Mouse (Mus musculus): Measurements from ENCODE around the gene Tlr9. TPM values are rescaled to one million over a fixed set of nuclear protein-coding genes. Genes with fewer than 3 reads are reported as not detected.

The Tlr9 gene
- total RNA-seq (2014; rRNA removed; ENCODE audit: low replicate concordance), result not detected in 2 replicates
- 0.04 and 0.05 TPM in 2 replicates for polyA plus RNA-seq (2015; fragmentation: Nextera tagmentation; extraction: Ambion mirVana)

DNA sequence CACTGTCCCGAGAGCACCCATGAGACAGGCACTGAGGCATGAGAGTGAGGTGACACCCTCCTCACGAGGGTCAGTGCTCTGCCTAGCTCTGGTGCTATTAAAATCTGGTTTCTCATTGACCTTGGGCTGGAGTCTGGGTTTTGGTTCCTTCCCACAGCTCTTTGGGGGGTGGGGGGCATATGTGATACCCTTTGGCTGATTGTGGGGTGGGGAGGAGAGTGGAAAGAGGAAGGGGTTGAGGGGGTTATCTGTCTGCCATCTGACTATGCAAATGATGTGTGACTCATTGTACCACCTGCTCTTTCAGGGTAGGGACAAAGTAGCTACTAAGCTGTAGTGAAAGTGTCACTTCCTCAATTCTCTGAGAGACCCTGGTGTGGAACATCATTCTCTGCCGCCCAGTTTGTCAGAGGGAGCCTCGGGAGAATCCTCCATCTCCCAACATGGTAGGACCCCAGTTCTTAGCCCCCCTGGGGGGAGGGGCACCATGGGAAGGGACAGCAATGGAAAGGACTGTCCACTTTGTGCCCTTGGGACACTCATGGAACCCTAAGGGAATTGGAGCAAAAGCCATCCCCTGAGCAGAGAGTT lies at the start of gene Tlr9:
Tlr9 (plus strand) TSS at position 338 of the 591 bp plus-strand sequence.
- no peak for TF ChIP-seq CTCF (IDR thresholded peaks at IDR 0.05; ENCODE audit: low read depth)
- TF ChIP-seq EP300 (IDR thresholded peaks at IDR 0.05; ENCODE audit: low read depth), result no peak
- Histone ChIP-seq H3K4me2 (ENCODE audit: low read depth, low read length) (no peak within 1 kb of the TSS), H3K36me3 (replicated peaks; ENCODE audit: control insufficient read depth, insufficient read depth, low read length) (no peaks in the 10 kb centered on the region), H3K4me1 (ENCODE audit: control insufficient read depth, insufficient read depth) (peaks cover 11% of the 10 kb centered on the region; the same call in 1 of the 2 replicates), H3K27me3 (ENCODE audit: control insufficient read depth, insufficient read depth, low read length) (peaks cover 8% of the 10 kb centered on the region), H3K4me3 (ENCODE audit: low read depth, low read length) (no peak within 1 kb of the TSS), H3K27ac (ENCODE audit: low read depth) (no peak within 1 kb of the TSS), H3K9ac (replicated peaks; ENCODE audit: low read depth, low read length) (no peak within 1 kb of the TSS), H3K9me3 (replicated peaks; ENCODE audit: control insufficient read depth, low read length) (no peaks in the 10 kb centered on the region)
- WGBS, result 45% methylated on average over 4 of the region's 4 CpGs
- DNase-seq (ENCODE audit: low spot score) (no peak), ATAC-seq (ENCODE audit: insufficient read depth, low read depth) (no peak)

DNA sequence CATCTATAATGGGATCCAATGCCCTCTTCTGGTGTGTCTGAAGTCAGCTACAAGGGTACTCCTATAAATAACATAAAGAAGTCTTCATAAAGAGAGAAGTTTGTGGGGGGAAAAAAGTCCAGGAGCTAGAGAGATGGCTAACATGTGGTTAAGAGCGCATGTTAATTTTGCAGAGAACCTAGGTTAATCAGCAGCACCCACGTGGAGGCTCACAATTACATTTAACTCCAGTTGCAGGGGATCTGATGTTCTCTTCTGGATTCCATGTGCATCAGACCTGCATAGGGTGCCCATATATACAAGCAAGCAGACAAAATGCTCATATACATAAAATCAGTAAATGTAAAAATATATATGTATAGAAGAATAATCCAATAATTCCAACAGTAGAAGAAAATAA lies 49.0 kb upstream of the Tlr9 start:
- ATAC-seq (ENCODE audit: insufficient read depth, low read depth) (no peak), DNase-seq (ENCODE audit: low spot score) (no peak)
- Histone ChIP-seq H3K4me3 (ENCODE audit: low read depth, low read length) (peak overlapping the region; percentile 88), H3K27me3 (ENCODE audit: control insufficient read depth, insufficient read depth, low read length) (no peaks in the 10 kb centered on the region), H3K9me3 (replicated peaks; ENCODE audit: control insufficient read depth, low read length) (no peaks in the 10 kb centered on the region), H3K4me2 (ENCODE audit: low read depth, low read length) (peak overlapping the region; percentile 90), H3K36me3 (replicated peaks; ENCODE audit: control insufficient read depth, insufficient read depth, low read length) (peaks cover 21% of the 10 kb centered on the region), H3K4me1 (ENCODE audit: control insufficient read depth, insufficient read depth) (peaks cover 35% of the 10 kb centered on the region), H3K27ac (ENCODE audit: low read depth) (no peak overlapping the region), H3K9ac (replicated peaks; ENCODE audit: low read depth, low read length) (no peak overlapping the region)
- 41% methylated on average over 2 of the region's 2 CpGs for WGBS
- TF ChIP-seq EP300 (IDR thresholded peaks at IDR 0.05; ENCODE audit: low read depth) (no peak), CTCF (IDR thresholded peaks at IDR 0.05; ENCODE audit: low read depth) (no peak)

GRCm38 (mm10) chr9:106175552-106176200 lies 46.7 kb upstream of the Tlr9 start:
- Histone ChIP-seq H3K9me3 (replicated peaks; ENCODE audit: control insufficient read depth, low read length) (no peaks in the 10 kb centered on the region), H3K4me3 (ENCODE audit: low read depth, low read length) (no peak overlapping the region), H3K27me3 (ENCODE audit: control insufficient read depth, insufficient read depth, low read length) (no peaks in the 10 kb centered on the region), H3K36me3 (replicated peaks; ENCODE audit: control insufficient read depth, insufficient read depth, low read length) (peaks cover 42% of the 10 kb centered on the region), H3K27ac (ENCODE audit: low read depth) (no peak overlapping the region), H3K4me1 (ENCODE audit: control insufficient read depth, insufficient read depth) (peaks cover 27% of the 10 kb centered on the region), H3K4me2 (ENCODE audit: low read depth, low read length) (no peak overlapping the region), H3K9ac (replicated peaks; ENCODE audit: low read depth, low read length) (0 out of 2 replicates have a peak overlapping the region, but pooled peaks have one; percentile 16)
- TF ChIP-seq EP300 (IDR thresholded peaks at IDR 0.05; ENCODE audit: low read depth) (no peak), CTCF (IDR thresholded peaks at IDR 0.05; ENCODE audit: low read depth) (no peak)
- 42% methylated on average over 3 of the region's 3 CpGs for WGBS
- ATAC-seq (ENCODE audit: insufficient read depth, low read depth) (no peak), DNase-seq (ENCODE audit: low spot score) (no peak)

- Histone ChIP-seq H3K36me3 (replicated peaks; ENCODE audit: control insufficient read depth, insufficient read depth, low read length) (peaks cover 53% of the 10 kb centered on the region), H3K27me3 (ENCODE audit: control insufficient read depth, insufficient read depth, low read length) (no peaks in the 10 kb centered on the region), H3K9ac (replicated peaks; ENCODE audit: low read depth, low read length) (no peak overlapping the region), H3K9me3 (replicated peaks; ENCODE audit: control insufficient read depth, low read length) (no peaks in the 10 kb centered on the region), H3K4me2 (ENCODE audit: low read depth, low read length) (no peak overlapping the region), H3K4me1 (ENCODE audit: control insufficient read depth, insufficient read depth) (peaks cover 27% of the 10 kb centered on the region), H3K27ac (ENCODE audit: low read depth) (no peak overlapping the region), H3K4me3 (ENCODE audit: low read depth, low read length) (no peak overlapping the region)
- 70% methylated on average over 5 of the region's 5 CpGs for WGBS
- TF ChIP-seq EP300 (IDR thresholded peaks at IDR 0.05; ENCODE audit: low read depth), result no peak
- no peak for TF ChIP-seq CTCF (IDR thresholded peaks at IDR 0.05; ENCODE audit: low read depth)
- DNase-seq (ENCODE audit: low spot score) (no peak), ATAC-seq (ENCODE audit: insufficient read depth, low read depth) (no peak)
Observed at GRCm38 (mm10) chr9:106176769-106177168, 45.6 kb upstream of the Tlr9 start.

- peaks cover 26% of the 10 kb centered on the region for H3K4me1 ChIP-seq (ENCODE audit: control insufficient read depth, insufficient read depth)
- H3K27me3 ChIP-seq (ENCODE audit: control insufficient read depth, insufficient read depth, low read length), result no peaks in the 10 kb centered on the region
- H3K9ac ChIP-seq (replicated peaks; ENCODE audit: low read depth, low read length), result no peak overlapping the region
- TF ChIP-seq EP300 (IDR thresholded peaks at IDR 0.05; ENCODE audit: low read depth) (no peak), CTCF (IDR thresholded peaks at IDR 0.05; ENCODE audit: low read depth) (no peak)
- ATAC-seq (ENCODE audit: insufficient read depth, low read depth), result no peak
- no peak overlapping the region for H3K4me2 ChIP-seq (ENCODE audit: low read depth, low read length)
- no peak overlapping the region for H3K4me3 ChIP-seq (ENCODE audit: low read depth, low read length)
- 68% methylated on average over 6 of the region's 6 CpGs for WGBS
- DNase-seq (ENCODE audit: low spot score), result no peak
- H3K9me3 ChIP-seq (replicated peaks; ENCODE audit: control insufficient read depth, low read length), result no peaks in the 10 kb centered on the region
- H3K36me3 ChIP-seq (replicated peaks; ENCODE audit: control insufficient read depth, insufficient read depth, low read length), result peaks cover 64% of the 10 kb centered on the region
- H3K27ac ChIP-seq (ENCODE audit: low read depth), result no peak overlapping the region; the same call in 1 of the 2 replicates
Observed at GRCm38 (mm10) chr9:106177799-106178198, 44.6 kb upstream of the Tlr9 start.

Measured in heart, postnatal 0 days (tissue).